Mouse (Mus musculus) regulatory T cell (primary cell): ENCODE data around the gene Plin3.

Experiments used
- in situ Hi-C: fragments of 300-600 bp; cut with MboI, MseI; formaldehyde crosslinking; loops from one replicate; pipeline ENCODE4 v1.15.1; 2025; ENCODE audit warnings: high pct_unique_total_duplicates

The Plin3 gene

GRCm38 (mm10) chr17:56292531-56293222 lies at the start of gene Plin3:
TSS of gene Plin3 (minus strand) at chr17:56292873.
- in situ Hi-C loops = no loop called here

DNA sequence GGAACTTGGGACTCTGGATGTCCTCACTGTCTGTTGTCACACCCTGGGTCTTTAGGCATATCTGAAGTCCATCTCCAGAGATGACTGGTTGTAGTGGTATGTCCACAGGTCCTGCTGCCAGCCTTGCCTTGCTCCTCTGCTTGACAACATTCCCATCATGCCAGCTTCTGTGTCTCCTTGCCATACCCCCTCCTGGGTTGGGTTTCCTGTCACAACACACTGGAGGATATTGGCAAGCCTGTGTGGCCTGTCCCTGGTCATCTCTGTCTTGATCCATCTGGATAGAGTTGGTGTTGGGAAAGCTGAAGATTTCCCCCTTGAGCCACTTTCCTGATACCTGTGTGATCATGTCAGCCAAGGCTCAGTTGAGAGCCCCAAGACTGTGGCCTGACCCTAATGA lies 48.0 kb upstream of the Plin3 start:
- in situ Hi-C loops = no loop called here

DNA sequence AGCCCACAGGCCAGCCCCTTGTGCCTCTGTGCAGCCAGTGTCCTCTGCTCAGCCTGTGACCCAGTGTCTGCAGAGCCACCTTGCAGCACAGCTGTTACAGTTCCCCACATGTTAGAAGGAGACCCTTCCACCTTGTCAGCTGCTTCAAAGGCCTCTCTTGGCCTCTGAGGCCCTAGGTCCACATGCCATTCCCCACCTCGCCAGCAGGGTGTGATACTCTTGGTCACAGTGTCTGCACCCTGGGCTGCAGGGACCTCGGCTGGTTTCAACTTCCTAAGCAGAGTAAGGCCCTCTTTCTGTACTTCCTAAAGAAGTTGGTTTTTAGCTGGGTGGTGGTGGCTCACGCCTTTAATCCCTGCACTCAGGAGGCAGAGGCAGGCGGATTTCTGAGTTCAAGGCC lies 46.2 kb upstream of the Plin3 start:
- in situ Hi-C loops = no loop called here

DNA sequence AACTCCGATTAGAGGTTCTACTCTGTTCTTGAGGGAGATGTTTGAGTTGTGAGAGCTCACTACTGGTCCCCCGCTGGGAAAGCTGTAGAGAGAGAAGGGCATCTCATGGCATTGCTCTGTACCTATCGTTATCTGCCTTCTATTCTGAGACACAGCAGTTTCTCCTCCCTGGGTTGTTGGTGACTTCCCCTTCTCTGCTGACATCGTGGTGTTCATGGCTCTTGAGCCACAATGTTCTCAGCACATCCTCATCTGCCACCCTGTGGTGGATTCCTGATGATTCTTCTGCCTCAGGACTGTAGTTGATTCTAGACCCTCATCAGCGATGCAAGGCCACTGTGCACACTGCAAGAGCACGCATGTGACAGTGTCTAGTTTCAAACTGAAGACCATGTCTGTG lies 45.1 kb upstream of the Plin3 start:
- in situ Hi-C loops = no loop called here

DNA sequence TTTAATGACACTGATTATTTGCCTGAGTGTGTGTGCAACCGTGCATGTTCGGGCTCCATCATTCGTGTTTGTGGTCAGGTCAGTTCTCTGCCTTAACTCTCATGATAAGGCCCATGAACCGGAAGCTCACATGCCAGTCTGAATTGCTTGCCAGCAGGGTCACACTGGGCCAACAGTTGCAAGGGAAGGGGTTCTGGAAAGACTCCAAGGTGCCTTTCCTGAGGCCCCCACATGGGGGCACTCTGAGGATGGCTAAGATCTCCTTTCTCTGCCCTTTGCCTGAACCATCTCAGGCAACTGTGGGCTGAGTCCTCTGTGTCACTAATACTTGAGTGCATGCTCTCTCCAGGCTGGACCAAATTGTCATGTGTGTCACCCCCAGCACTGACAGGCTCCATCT lies 44.5 kb upstream of the Plin3 start:
- in situ Hi-C loops = no loop called here

GRCm38 (mm10) chr17:56332987-56333386 lies 40.3 kb upstream of the Plin3 start:
- in situ Hi-C loops = no loop called here

- in situ Hi-C loops = no loop called here
Observed at GRCm38 (mm10) chr17:56331256-56331655, 38.6 kb upstream of the Plin3 start.

GRCm38 (mm10) chr17:56330345-56330744 lies 37.7 kb upstream of the Plin3 start:
- in situ Hi-C loops = no loop called here

DNA sequence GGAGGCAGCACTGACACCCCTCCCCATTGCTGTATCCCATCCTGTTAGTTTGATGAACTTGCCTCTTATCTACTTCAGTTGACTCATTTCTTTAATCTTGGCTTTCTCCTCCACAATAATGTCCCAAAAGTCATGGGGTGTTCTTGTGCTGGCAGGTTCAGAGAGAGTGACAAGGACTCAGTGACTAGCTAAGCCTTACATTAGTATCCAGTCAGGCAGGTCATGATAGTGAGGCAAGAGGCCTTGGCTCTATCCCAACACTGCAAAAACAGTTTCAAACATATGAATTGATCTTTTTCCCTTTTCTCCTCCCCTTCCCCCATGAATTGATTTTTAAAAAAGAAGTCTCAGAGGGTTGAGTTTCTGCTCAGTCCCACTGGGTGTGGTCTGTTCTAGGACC lies 36.6 kb upstream of the Plin3 start:
- in situ Hi-C loops = no loop called here

- in situ Hi-C loops = no loop called here
Observed at GRCm38 (mm10) chr17:56326153-56327147, 33.8 kb upstream of the Plin3 start.

DNA sequence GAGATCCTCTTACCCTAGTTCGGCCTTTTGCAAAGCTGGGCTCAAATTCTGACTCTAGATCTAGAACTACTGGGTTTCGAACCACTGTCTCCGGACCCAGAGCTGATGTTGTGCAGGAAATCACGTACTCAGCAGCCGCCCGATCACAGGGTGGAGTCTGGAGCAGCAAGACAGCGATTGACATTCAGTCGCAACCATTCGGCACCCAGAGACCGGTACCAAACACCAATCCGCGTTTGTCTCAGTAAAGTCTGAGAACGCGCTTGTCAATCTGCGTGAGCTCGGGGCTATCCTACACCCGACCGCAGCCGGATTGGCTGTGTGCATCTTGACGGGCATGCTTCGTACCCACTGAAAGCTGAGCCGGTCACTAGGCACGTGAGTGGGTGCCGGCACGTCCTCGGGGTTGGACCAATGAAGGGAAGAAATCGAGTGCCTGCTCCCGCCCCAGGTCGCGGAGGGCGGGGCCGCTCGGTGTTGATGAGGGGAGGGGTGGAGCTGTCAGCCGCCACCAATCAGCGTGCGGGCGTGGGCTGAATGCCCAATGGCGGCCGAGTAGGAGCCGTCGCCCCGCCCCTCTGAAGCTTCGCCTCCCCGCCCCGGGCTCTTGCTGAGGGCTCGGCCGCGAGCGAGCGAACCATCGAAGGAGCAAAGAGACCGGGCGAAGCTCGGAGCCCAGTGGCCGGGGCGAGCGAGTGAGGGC lies 32.9 kb upstream of the Plin3 start, which contains the start of gene Kdm4b:
TSS of gene Kdm4b (plus strand) at position 613 of the 703 bp plus-strand sequence.
- in situ Hi-C loops = no loop called here

DNA sequence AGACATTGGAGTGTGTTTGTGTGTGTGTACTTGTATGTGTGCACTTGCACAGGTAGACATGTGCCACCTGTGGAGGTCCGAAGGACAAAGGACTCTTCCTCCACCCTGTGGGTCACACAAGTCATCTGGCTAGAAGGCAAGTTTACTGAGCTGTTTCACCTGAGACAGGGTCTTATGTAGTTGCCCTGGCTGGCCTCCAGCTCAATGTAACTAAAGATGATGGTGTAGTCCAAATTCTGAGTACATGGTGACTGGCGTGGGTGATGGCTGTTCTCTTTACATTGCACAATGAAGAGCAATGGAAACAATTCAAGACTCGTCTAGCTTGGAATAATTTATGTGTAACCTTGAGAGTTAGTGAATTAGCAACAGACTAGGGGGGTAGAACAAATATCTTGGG lies 31.7 kb upstream of the Plin3 start:
- in situ Hi-C loops = no loop called here

DNA sequence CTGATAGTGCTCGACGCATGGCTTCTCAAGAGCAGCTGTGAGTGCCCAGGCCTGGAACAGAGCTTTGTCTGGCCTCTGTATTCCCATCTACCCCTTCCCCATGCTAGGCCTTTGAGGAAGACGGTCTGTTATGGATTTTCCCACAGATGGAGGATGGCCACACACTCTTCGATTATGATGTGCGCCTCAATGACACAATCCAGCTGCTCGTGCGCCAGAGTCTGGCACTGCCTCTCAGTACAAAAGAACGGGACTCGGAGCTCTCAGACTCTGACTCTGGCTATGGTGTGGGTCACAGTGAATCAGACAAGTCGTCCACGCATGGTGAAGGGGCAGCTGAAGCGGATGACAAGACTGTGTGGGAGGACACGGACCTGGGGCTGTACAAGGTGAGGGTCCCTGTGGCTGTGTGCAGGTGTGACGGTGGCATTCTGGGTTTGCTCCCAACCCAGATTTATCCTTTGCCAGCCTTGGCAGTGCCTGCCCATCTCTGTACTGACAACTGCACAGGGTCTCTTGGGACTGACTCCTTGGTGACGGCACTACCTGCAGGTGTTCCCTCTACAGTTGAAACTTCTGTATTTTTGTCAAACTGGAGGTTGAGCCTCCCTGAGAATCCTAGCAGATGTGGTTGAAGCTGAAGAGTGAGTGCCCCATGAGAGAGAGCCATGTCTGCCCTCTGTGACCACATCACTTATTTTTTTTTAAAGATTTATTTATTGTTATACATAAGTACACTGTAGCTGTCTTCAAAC lies 16.7 kb upstream of the Plin3 start:
- in situ Hi-C loops = no loop called here

DNA sequence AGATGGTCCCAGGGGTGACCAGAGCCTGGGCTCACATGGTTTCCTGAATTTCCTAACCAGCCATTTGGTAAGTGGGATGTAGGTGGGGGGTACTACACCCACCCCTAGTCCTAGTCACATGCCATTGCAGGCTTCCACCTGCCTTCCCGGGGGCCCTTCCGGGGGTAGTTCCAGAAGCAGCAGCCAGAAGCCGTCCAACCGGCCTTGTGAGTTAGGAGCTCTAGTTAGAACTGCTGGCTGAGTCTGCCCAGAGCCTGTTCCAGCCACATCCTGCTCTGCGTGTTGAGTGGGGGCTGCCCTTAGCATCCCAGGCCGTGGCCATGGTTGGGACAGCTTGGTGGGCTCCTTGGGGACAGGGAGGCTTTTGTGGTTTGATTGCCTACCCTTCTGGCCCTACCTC lies 15.4 kb upstream of the Plin3 start:
- in situ Hi-C loops = no loop called here

DNA sequence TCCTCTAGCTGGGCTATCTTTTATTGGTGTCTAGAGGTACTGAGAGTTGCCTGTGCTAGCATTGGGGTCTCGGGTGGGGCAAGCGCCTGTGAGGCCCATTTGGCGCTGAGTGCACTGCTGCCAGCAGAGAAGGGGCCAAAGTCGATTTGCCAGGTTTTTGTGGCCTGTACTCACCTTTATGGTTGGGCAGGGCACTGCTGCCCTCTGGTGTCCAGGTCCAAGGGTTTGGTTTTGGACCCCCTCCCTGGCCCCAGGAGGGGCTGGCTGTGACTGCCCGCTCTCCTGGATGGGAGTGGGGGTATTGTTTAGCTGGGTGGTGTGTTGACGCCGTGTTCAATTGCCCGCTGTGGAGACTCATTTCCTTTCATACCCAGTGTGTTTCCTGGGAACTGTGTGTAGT lies 13.2 kb upstream of the Plin3 start:
- in situ Hi-C loops = no loop called here

- in situ Hi-C loops = no loop called here
Observed at GRCm38 (mm10) chr17:56305156-56305555, 12.5 kb upstream of the Plin3 start.

DNA sequence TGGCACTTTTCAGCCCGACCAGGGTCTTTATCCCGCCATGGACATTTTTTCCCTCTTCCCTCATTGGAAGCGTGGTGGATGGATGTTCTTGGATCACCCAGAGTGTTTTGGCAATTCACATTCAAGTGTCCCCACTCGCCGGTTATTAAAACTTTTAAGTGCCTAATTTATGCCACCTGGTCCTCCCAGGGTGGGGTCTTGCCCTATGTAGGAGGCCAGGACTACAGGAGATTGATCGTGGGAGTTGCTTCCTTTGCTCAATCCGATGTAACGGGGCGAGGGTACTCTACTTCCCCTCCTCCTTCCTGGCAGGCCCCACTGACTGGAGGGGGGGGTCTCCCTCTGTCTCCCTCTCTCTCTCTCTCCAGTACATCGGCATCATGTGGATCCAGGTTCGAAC lies 12.0 kb upstream of the Plin3 start:
- in situ Hi-C loops = no loop called here

DNA sequence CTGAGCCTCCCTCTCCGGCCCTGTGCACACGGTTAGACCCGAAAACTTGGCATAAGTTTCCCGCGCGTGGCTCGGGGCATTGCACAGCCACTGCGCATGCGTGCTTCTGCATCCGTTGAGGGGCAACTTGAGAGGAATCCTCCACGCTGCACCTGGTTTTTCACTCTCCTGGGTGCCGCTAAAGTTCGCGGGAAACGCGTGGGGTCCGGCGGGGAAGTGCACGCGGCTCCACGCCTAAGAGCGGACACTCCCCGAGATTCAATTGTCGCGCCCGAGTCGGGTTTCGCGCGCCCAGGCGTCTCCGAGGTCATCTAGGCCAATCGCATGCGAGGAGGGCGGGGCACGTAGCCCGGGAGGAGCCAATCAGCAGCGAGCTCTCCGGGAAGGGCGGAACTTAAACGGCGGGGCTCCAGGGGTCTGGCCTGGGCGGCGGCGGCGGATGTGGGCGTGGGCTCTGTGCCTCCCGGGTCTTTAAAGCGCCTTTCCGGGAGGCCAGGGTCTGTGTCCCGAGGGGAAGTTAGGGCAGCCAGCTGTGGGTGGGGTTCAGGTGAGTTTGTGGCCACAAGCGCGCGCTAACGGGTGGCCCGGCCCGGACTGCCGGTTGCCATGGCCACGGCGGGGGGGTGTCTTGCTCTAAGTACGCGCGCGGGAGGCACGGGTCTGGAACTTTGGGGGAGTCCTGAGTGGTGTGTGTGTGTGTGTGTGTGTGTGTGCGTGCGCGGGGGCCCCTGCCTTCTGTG lies 11.3 kb upstream of the Plin3 start:
- in situ Hi-C loops = no loop called here

- in situ Hi-C loops = no loop called here
Observed at GRCm38 (mm10) chr17:56303160-56303846, 10.6 kb upstream of the Plin3 start, which contains the start of gene Uhrf1. TSS of gene Uhrf1 (plus strand) at chr17:56303321.
